Mouse (Mus musculus): ENCODE measurements around the gene Naa25. TPM values are rescaled to one million over a fixed set of nuclear protein-coding genes. Genes with fewer than 3 reads are reported as not detected.
A peak's percentile ranks its signal among the peaks of the same experiment; 100 is the strongest.

Gene Naa25
- polyA plus RNA-seq, 1 experiment: 10.0 TPM

- no peak for DNase-seq
- peaks cover 7% of the 10 kb centered on the region; the same call in 1 of the 2 replicates for H3K4me1 ChIP-seq (ENCODE audit: control insufficient read depth, insufficient read depth, low read length)
- no peak overlapping the region for H3K4me3 ChIP-seq (replicated peaks; ENCODE audit: extremely low read depth, low read depth, low read length)
- no peak for TF ChIP-seq CTCF (IDR thresholded peaks at IDR 0.05; ENCODE audit: insufficient read depth, low read length)
- no peak for TF ChIP-seq POLR2A (IDR thresholded peaks at IDR 0.05; ENCODE audit: borderline replicate concordance, extremely low read depth, low read depth, low read length)
Measured at GRCm38 (mm10) chr5:121389691-121390090, 8.0 kb upstream of the Naa25 start.

- Histone ChIP-seq H3K4me1 (ENCODE audit: control insufficient read depth, insufficient read depth, low read length) (no peaks in the 10 kb centered on the region), H3K4me3 (replicated peaks; ENCODE audit: extremely low read depth, low read depth, low read length) (no peak overlapping the region)
- DNase-seq: no peak
- 50% methylated on average over 16 of the region's 16 CpGs for WGBS
- peak; percentile 43 for TF ChIP-seq CTCF (IDR thresholded peaks at IDR 0.05; ENCODE audit: insufficient read depth, low read length)
- TF ChIP-seq POLR2A (IDR thresholded peaks at IDR 0.05; ENCODE audit: borderline replicate concordance, extremely low read depth, low read depth, low read length): no peak
Measured at GRCm38 (mm10) chr5:121392667-121393380, 4.9 kb upstream of the Naa25 start.

- WGBS: 70% methylated on average over 3 of the region's 3 CpGs
- H3K4me3 ChIP-seq (replicated peaks; ENCODE audit: extremely low read depth, low read depth, low read length): no peak overlapping the region
- peaks cover under 1% of the 10 kb centered on the region; the same call in 1 of the 2 replicates for H3K4me1 ChIP-seq (ENCODE audit: control insufficient read depth, insufficient read depth, low read length)
- no peak for DNase-seq
- TF ChIP-seq POLR2A (IDR thresholded peaks at IDR 0.05; ENCODE audit: borderline replicate concordance, extremely low read depth, low read depth, low read length): no peak
Measured at GRCm38 (mm10) chr5:121393402-121393801, 4.3 kb upstream of the Naa25 start.

- DNase-seq: no peak
- 76% methylated on average over 5 of the region's 5 CpGs for whole genome bisulfite sequencing
- TF ChIP-seq POLR2A (IDR thresholded peaks at IDR 0.05; ENCODE audit: borderline replicate concordance, extremely low read depth, low read depth, low read length): no peak
- TF ChIP-seq CTCF (IDR thresholded peaks at IDR 0.05; ENCODE audit: insufficient read depth, low read length): no peak
- peaks cover 10% of the 10 kb centered on the region; the same call in 1 of the 2 replicates for H3K4me1 ChIP-seq (ENCODE audit: control insufficient read depth, insufficient read depth, low read length)
- H3K4me3 ChIP-seq (replicated peaks; ENCODE audit: extremely low read depth, low read depth, low read length): no peak overlapping the region
Measured at GRCm38 (mm10) chr5:121395621-121396020, 2.1 kb upstream of the Naa25 start.

GRCm38 (mm10) chr5:121398146-121398964 is 619 bp downstream of the Naa25 start:
- TF ChIP-seq CTCF (IDR thresholded peaks at IDR 0.05; ENCODE audit: insufficient read depth, low read length) (no peak), POLR2A (IDR thresholded peaks at IDR 0.05; ENCODE audit: borderline replicate concordance, extremely low read depth, low read depth, low read length) (no peak)
- H3K4me3 ChIP-seq (replicated peaks; ENCODE audit: extremely low read depth, low read depth, low read length): peak overlapping the region; percentile 96
- WGBS: under 1% methylated on average over 67 of the region's 67 CpGs
- peaks cover 10% of the 10 kb centered on the region; the same call in 1 of the 2 replicates for H3K4me1 ChIP-seq (ENCODE audit: control insufficient read depth, insufficient read depth, low read length)
- no peak for DNase-seq

- no peak for TF ChIP-seq CTCF (IDR thresholded peaks at IDR 0.05; ENCODE audit: insufficient read depth, low read length)
- TF ChIP-seq POLR2A (IDR thresholded peaks at IDR 0.05; ENCODE audit: borderline replicate concordance, extremely low read depth, low read depth, low read length): no peak
- no peak for DNase-seq
- peaks cover 10% of the 10 kb centered on the region; the same call in 1 of the 2 replicates for H3K4me1 ChIP-seq (ENCODE audit: control insufficient read depth, insufficient read depth, low read length)
- 33% methylated on average over 9 of the region's 9 CpGs for WGBS
- no peak overlapping the region for H3K4me3 ChIP-seq (replicated peaks; ENCODE audit: extremely low read depth, low read depth, low read length)
Measured at GRCm38 (mm10) chr5:121398965-121399462, 1.3 kb downstream of the Naa25 start.

- WGBS: 67% methylated on average over 5 of the region's 5 CpGs
- H3K4me1 ChIP-seq (ENCODE audit: control insufficient read depth, insufficient read depth, low read length): peaks cover 10% of the 10 kb centered on the region; the same call in 1 of the 2 replicates
- H3K4me3 ChIP-seq (replicated peaks; ENCODE audit: extremely low read depth, low read depth, low read length): no peak overlapping the region
- DNase-seq: no peak
- no peak for TF ChIP-seq POLR2A (IDR thresholded peaks at IDR 0.05; ENCODE audit: borderline replicate concordance, extremely low read depth, low read depth, low read length)
- no peak for TF ChIP-seq CTCF (IDR thresholded peaks at IDR 0.05; ENCODE audit: insufficient read depth, low read length)
Measured at GRCm38 (mm10) chr5:121399540-121399939, 1.8 kb downstream of the Naa25 start.

- 28% methylated on average over 5 of the region's 5 CpGs for WGBS
- TF ChIP-seq POLR2A (IDR thresholded peaks at IDR 0.05; ENCODE audit: borderline replicate concordance, extremely low read depth, low read depth, low read length): no peak
- TF ChIP-seq CTCF (IDR thresholded peaks at IDR 0.05; ENCODE audit: insufficient read depth, low read length): no peak
Measured at GRCm38 (mm10) chr5:121400064-121400463, 2.3 kb downstream of the Naa25 start.

GRCm38 (mm10) chr5:121400849-121401248 is 3.1 kb downstream of the Naa25 start:
- DNase-seq: no peak
- TF ChIP-seq CTCF (IDR thresholded peaks at IDR 0.05; ENCODE audit: insufficient read depth, low read length) (no peak), POLR2A (IDR thresholded peaks at IDR 0.05; ENCODE audit: borderline replicate concordance, extremely low read depth, low read depth, low read length) (no peak)
- H3K4me3 ChIP-seq (replicated peaks; ENCODE audit: extremely low read depth, low read depth, low read length): no peak overlapping the region
- 71% methylated on average over 5 of the region's 5 CpGs for WGBS
- peaks cover 10% of the 10 kb centered on the region; the same call in 1 of the 2 replicates for H3K4me1 ChIP-seq (ENCODE audit: control insufficient read depth, insufficient read depth, low read length)

More at GRCm38 (mm10) chr5:121400064-121400463, 2.3 kb downstream of the Naa25 start:
- no peak for DNase-seq
- H3K4me1 ChIP-seq (ENCODE audit: control insufficient read depth, insufficient read depth, low read length): peaks cover 10% of the 10 kb centered on the region; the same call in 1 of the 2 replicates
- H3K4me3 ChIP-seq (replicated peaks; ENCODE audit: extremely low read depth, low read depth, low read length): no peak overlapping the region

Data from lung, adult 2 months (tissue).